Mouse (Mus musculus) large intestine, adult 2 months (tissue): ENCODE results near the gene Btbd35f13. TPM values are rescaled to one million over a fixed set of nuclear protein-coding genes. Genes with fewer than 3 reads are reported as not detected.
"Not testable (repeated sequence)": the region's sequence is repeated elsewhere in the genome, so short reads cannot be mapped to it uniquely, and the experiment has no call there.

Experiments used
- DNase-seq: peaks from one replicate; pipeline ENCODE4 v3.0.0-alpha.2; 2012; ENCODE audit warnings: low read depth, low spot score
- WGBS: fragments of 180-500 bp; shearing (Covaris S2); methylation state at CpG from one replicate; pipeline ENCODE4 v1.1.7; 2018; 5-methylcytosine and 5-hydroxymethylcytosine counted together
- polyA plus RNA-seq: library from polyadenylated mRNA; depleted of rRNA; stranded (reverse); fragments of >200 nt; gene quantifications from 2 replicates; pipeline ENCODE4 v1.2.3, GENCODE M21; 2012; rRNA removed

Btbd35f13 gene
- polyA plus RNA-seq, result not detected in 2 replicates

- DNase-seq, result not testable (repeated sequence)
- 58% methylated on average over 3 of the region's 3 CpGs for WGBS
Measured at GRCm38 (mm10) chrX:33656872-33657271, at the start of gene Btbd35f13. TSS of gene Btbd35f13 (plus strand) at chrX:33657172.

DNA sequence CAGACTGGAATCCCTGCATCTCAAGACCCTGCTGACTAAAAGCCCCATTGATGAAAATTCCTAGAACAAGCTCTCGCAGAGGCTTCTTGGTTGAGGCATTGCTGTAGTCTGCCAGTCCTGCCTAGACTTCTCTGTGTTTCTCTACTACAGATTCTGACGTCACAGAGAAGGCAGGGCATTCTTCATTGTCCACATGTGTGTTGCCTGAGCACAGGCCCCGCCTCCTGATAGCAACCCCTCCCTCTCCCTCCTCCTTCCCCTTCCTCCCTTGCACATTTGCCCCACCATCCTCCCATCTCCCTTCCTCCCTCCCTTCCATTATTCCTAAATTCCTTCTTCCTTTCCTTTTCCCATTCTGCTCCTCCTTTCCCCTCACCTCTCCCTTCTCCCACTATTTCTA, 45.3 kb downstream of the Btbd35f13 start, which contains the start of gene Btbd35f14:
Btbd35f14 (minus strand) TSS at position 101 of the 400 bp plus-strand sequence.
- WGBS, result no CpG with 5 or more reads among the region's 3 CpGs
- not testable (repeated sequence) for DNase-seq

Other genes with a start within 250 kb of the Btbd35f13 start
- not detected in 2 replicates for gene Btbd35f15, start 79.9 kb upstream of the Btbd35f13 start, polyA plus RNA-seq
- gene Btbd35f14, start 45.2 kb downstream of the Btbd35f13 start, polyA plus RNA-seq, result not detected in 2 replicates